Mouse (Mus musculus): ENCODE measurements around the gene Inhba. TPM values are rescaled to one million over a fixed set of nuclear protein-coding genes. Genes with fewer than 3 reads are reported as not detected.
A peak's percentile ranks its signal among the peaks of the same experiment; 100 is the strongest.

Gene Inhba
- polyA plus RNA-seq, 1 experiment from 2014 or later: 9.5 TPM

GRCm38 (mm10) chr13:16008348-16008747 is 3.3 kb upstream of the Inhba start:
- Histone ChIP-seq H3K27me3 (replicated peaks; ENCODE audit: control insufficient read depth, insufficient read depth, low read length) (no peaks in the 10 kb centered on the region), H3K27ac (replicated peaks; ENCODE audit: low read depth, low read length) (no peak overlapping the region), H3K9me3 (ENCODE audit: control insufficient read depth, low read length) (no peaks in the 10 kb centered on the region), H3K4me2 (ENCODE audit: low read depth, low read length) (no peak overlapping the region), H3K4me1 (ENCODE audit: control insufficient read depth, insufficient read depth, low read length) (no peaks in the 10 kb centered on the region), H3K36me3 (ENCODE audit: control insufficient read depth, insufficient read depth, low read length) (no peaks in the 10 kb centered on the region), H3K4me3 (ENCODE audit: low read depth, low read length) (no peak overlapping the region), H3K9ac (ENCODE audit: low read depth, low read length) (no peak overlapping the region)
- 61% methylated on average over 1 of the region's 1 CpGs for WGBS
- ATAC-seq (ENCODE audit: low read depth) (no peak), DNase-seq (ENCODE audit: low spot score) (no peak)

- Histone ChIP-seq H3K4me1 (ENCODE audit: control insufficient read depth, insufficient read depth, low read length) (no peaks in the 10 kb centered on the region), H3K9me3 (ENCODE audit: control insufficient read depth, low read length) (no peaks in the 10 kb centered on the region), H3K9ac (ENCODE audit: low read depth, low read length) (no peak overlapping the region), H3K27me3 (replicated peaks; ENCODE audit: control insufficient read depth, insufficient read depth, low read length) (no peaks in the 10 kb centered on the region), H3K4me3 (ENCODE audit: low read depth, low read length) (no peak overlapping the region), H3K27ac (replicated peaks; ENCODE audit: low read depth, low read length) (no peak overlapping the region), H3K4me2 (ENCODE audit: low read depth, low read length) (no peak overlapping the region), H3K36me3 (ENCODE audit: control insufficient read depth, insufficient read depth, low read length) (no peaks in the 10 kb centered on the region)
- 88% methylated on average over 8 of the region's 8 CpGs for WGBS
- DNase-seq (ENCODE audit: low spot score): no peak
- no peak for ATAC-seq (ENCODE audit: low read depth)
Observed at GRCm38 (mm10) chr13:16009766-16010465, 1.7 kb upstream of the Inhba start.

GRCm38 (mm10) chr13:16010586-16010985 is 1.1 kb upstream of the Inhba start:
- Histone ChIP-seq H3K4me2 (ENCODE audit: low read depth, low read length) (no peak overlapping the region), H3K9ac (ENCODE audit: low read depth, low read length) (no peak overlapping the region), H3K27me3 (replicated peaks; ENCODE audit: control insufficient read depth, insufficient read depth, low read length) (no peaks in the 10 kb centered on the region), H3K9me3 (ENCODE audit: control insufficient read depth, low read length) (no peaks in the 10 kb centered on the region), H3K4me1 (ENCODE audit: control insufficient read depth, insufficient read depth, low read length) (no peaks in the 10 kb centered on the region), H3K27ac (replicated peaks; ENCODE audit: low read depth, low read length) (no peak overlapping the region), H3K4me3 (ENCODE audit: low read depth, low read length) (no peak overlapping the region), H3K36me3 (ENCODE audit: control insufficient read depth, insufficient read depth, low read length) (no peaks in the 10 kb centered on the region)
- ATAC-seq (ENCODE audit: low read depth): no peak
- no peak for DNase-seq (ENCODE audit: low spot score)
- 73% methylated on average over 4 of the region's 4 CpGs for WGBS

GRCm38 (mm10) chr13:16012243-16012887 is 714 bp downstream of the Inhba start:
- Histone ChIP-seq H3K36me3 (ENCODE audit: control insufficient read depth, insufficient read depth, low read length) (no peaks in the 10 kb centered on the region), H3K9me3 (ENCODE audit: control insufficient read depth, low read length) (no peaks in the 10 kb centered on the region), H3K4me2 (ENCODE audit: low read depth, low read length) (peak overlapping the region; percentile 90), H3K4me3 (ENCODE audit: low read depth, low read length) (peak overlapping the region; percentile 47), H3K4me1 (ENCODE audit: control insufficient read depth, insufficient read depth, low read length) (no peaks in the 10 kb centered on the region), H3K27me3 (replicated peaks; ENCODE audit: control insufficient read depth, insufficient read depth, low read length) (no peaks in the 10 kb centered on the region), H3K9ac (ENCODE audit: low read depth, low read length) (peak overlapping the region; percentile 68), H3K27ac (replicated peaks; ENCODE audit: low read depth, low read length) (peak overlapping the region; percentile 49)
- DNase-seq (ENCODE audit: low spot score): peak; percentile 88
- 8% methylated on average over 15 of the region's 19 CpGs for WGBS
- peak; percentile 92 for ATAC-seq (ENCODE audit: low read depth)

GRCm38 (mm10) chr13:16014166-16014565 is 2.5 kb downstream of the Inhba start:
- H3K27me3 ChIP-seq (replicated peaks; ENCODE audit: control insufficient read depth, insufficient read depth, low read length): no peaks in the 10 kb centered on the region
- H3K9me3 ChIP-seq (ENCODE audit: control insufficient read depth, low read length): no peaks in the 10 kb centered on the region
- no peak overlapping the region for H3K9ac ChIP-seq (ENCODE audit: low read depth, low read length)
- no peaks in the 10 kb centered on the region for H3K36me3 ChIP-seq (ENCODE audit: control insufficient read depth, insufficient read depth, low read length)
- DNase-seq (ENCODE audit: low spot score) (no peak), ATAC-seq (ENCODE audit: low read depth) (no peak)
- no peak overlapping the region for H3K27ac ChIP-seq (replicated peaks; ENCODE audit: low read depth, low read length)
- H3K4me1 ChIP-seq (ENCODE audit: control insufficient read depth, insufficient read depth, low read length): 0 out of 2 replicates have a peak, but pooled peaks cover 3% of the 10 kb centered on the region
- H3K4me2 ChIP-seq (ENCODE audit: low read depth, low read length): no peak overlapping the region; the same call in 1 of the 2 replicates
- WGBS: 54% methylated on average over 3 of the region's 3 CpGs
- H3K4me3 ChIP-seq (ENCODE audit: low read depth, low read length): 0 out of 2 replicates have a peak overlapping the region, but pooled peaks have one; percentile 15

GRCm38 (mm10) chr13:16016506-16016905 is 4.9 kb downstream of the Inhba start:
- Histone ChIP-seq H3K9me3 (ENCODE audit: control insufficient read depth, low read length) (no peaks in the 10 kb centered on the region), H3K36me3 (ENCODE audit: control insufficient read depth, insufficient read depth, low read length) (no peaks in the 10 kb centered on the region), H3K27ac (replicated peaks; ENCODE audit: low read depth, low read length) (0 out of 2 replicates have a peak overlapping the region, but pooled peaks have one; percentile 4), H3K4me3 (ENCODE audit: low read depth, low read length) (peak overlapping the region; percentile 4; the same call in 1 of the 2 replicates), H3K4me1 (ENCODE audit: control insufficient read depth, insufficient read depth, low read length) (0 out of 2 replicates have a peak, but pooled peaks cover 3% of the 10 kb centered on the region), H3K4me2 (ENCODE audit: low read depth, low read length) (peak overlapping the region; percentile 82; the same call in 1 of the 2 replicates), H3K9ac (ENCODE audit: low read depth, low read length) (0 out of 2 replicates have a peak overlapping the region, but pooled peaks have one; percentile 74), H3K27me3 (replicated peaks; ENCODE audit: control insufficient read depth, insufficient read depth, low read length) (no peaks in the 10 kb centered on the region)
- peak; percentile 54 for DNase-seq (ENCODE audit: low spot score)
- no peak for ATAC-seq (ENCODE audit: low read depth)
- no CpG with 5 or more reads among the region's 2 CpGs for WGBS

GRCm38 (mm10) chr13:16017338-16017737 is 5.7 kb downstream of the Inhba start:
- Histone ChIP-seq H3K36me3 (ENCODE audit: control insufficient read depth, insufficient read depth, low read length) (no peaks in the 10 kb centered on the region), H3K4me1 (ENCODE audit: control insufficient read depth, insufficient read depth, low read length) (0 out of 2 replicates have a peak, but pooled peaks cover 3% of the 10 kb centered on the region), H3K27me3 (replicated peaks; ENCODE audit: control insufficient read depth, insufficient read depth, low read length) (no peaks in the 10 kb centered on the region), H3K9ac (ENCODE audit: low read depth, low read length) (peak overlapping the region; percentile 74), H3K27ac (replicated peaks; ENCODE audit: low read depth, low read length) (peak overlapping the region; percentile 73), H3K9me3 (ENCODE audit: control insufficient read depth, low read length) (no peaks in the 10 kb centered on the region), H3K4me3 (ENCODE audit: low read depth, low read length) (peak overlapping the region; percentile 53), H3K4me2 (ENCODE audit: low read depth, low read length) (peak overlapping the region; percentile 82)
- ATAC-seq (ENCODE audit: low read depth): peak; percentile 24; the same call in 1 of the 2 replicates
- no peak for DNase-seq (ENCODE audit: low spot score)
- WGBS: under 1% methylated on average over 20 of the region's 20 CpGs

GRCm38 (mm10) chr13:16017777-16018176 is 6.1 kb downstream of the Inhba start:
- peak overlapping the region; percentile 53 for H3K4me3 ChIP-seq (ENCODE audit: low read depth, low read length)
- peak overlapping the region; percentile 82 for H3K4me2 ChIP-seq (ENCODE audit: low read depth, low read length)
- peak overlapping the region; percentile 73 for H3K27ac ChIP-seq (replicated peaks; ENCODE audit: low read depth, low read length)
- 0 out of 2 replicates have a peak, but pooled peaks cover 3% of the 10 kb centered on the region for H3K4me1 ChIP-seq (ENCODE audit: control insufficient read depth, insufficient read depth, low read length)
- peak overlapping the region; percentile 74 for H3K9ac ChIP-seq (ENCODE audit: low read depth, low read length)
- WGBS: 2% methylated on average over 9 of the region's 9 CpGs
- DNase-seq (ENCODE audit: low spot score) (peak; percentile 23), ATAC-seq (ENCODE audit: low read depth) (0 out of 2 replicates have a peak, but pooled peaks have one; percentile 12)
- no peaks in the 10 kb centered on the region for H3K27me3 ChIP-seq (replicated peaks; ENCODE audit: control insufficient read depth, insufficient read depth, low read length)
- no peaks in the 10 kb centered on the region for H3K36me3 ChIP-seq (ENCODE audit: control insufficient read depth, insufficient read depth, low read length)
- no peaks in the 10 kb centered on the region for H3K9me3 ChIP-seq (ENCODE audit: control insufficient read depth, low read length)

Data from embryonic facial prominence, embryonic 14.5 days (tissue).